Mouse (Mus musculus): Measurements from ENCODE around the gene Dkkl1.

Dkkl1 gene

GRCm38 (mm10) chr7:45195341-45196175 is 16.4 kb downstream of the Dkkl1 start:
- no peak for ATAC-seq (ENCODE audit: insufficient number of reproducible peaks, low FRiP score, low TSS enrichment)

GRCm38 (mm10) chr7:45193871-45194785 is 17.8 kb downstream of the Dkkl1 start:
- peak; percentile 34; the same call in 1 of the 2 replicates for ATAC-seq (ENCODE audit: insufficient number of reproducible peaks, low FRiP score, low TSS enrichment)

GRCm38 (mm10) chr7:45193406-45193805 is 18.5 kb downstream of the Dkkl1 start:
- no peak for ATAC-seq (ENCODE audit: insufficient number of reproducible peaks, low FRiP score, low TSS enrichment)

- ATAC-seq (ENCODE audit: insufficient number of reproducible peaks, low FRiP score, low TSS enrichment), result no peak
Measured at GRCm38 (mm10) chr7:45192585-45193310, 19.2 kb downstream of the Dkkl1 start.

GRCm38 (mm10) chr7:45191803-45192363 is 20.1 kb downstream of the Dkkl1 start:
- peak; percentile 37; the same call in 1 of the 2 replicates for ATAC-seq (ENCODE audit: insufficient number of reproducible peaks, low FRiP score, low TSS enrichment)

GRCm38 (mm10) chr7:45191161-45191560 is 20.8 kb downstream of the Dkkl1 start:
- no peak for ATAC-seq (ENCODE audit: insufficient number of reproducible peaks, low FRiP score, low TSS enrichment)

- no peak for ATAC-seq (ENCODE audit: insufficient number of reproducible peaks, low FRiP score, low TSS enrichment)
Measured at GRCm38 (mm10) chr7:45190186-45190585, 21.8 kb downstream of the Dkkl1 start.

- ATAC-seq (ENCODE audit: insufficient number of reproducible peaks, low FRiP score, low TSS enrichment), result no peak
Measured at GRCm38 (mm10) chr7:45189600-45189999, 22.3 kb downstream of the Dkkl1 start.

GRCm38 (mm10) chr7:45185921-45186320 is 26.0 kb downstream of the Dkkl1 start:
- no peak for ATAC-seq (ENCODE audit: insufficient number of reproducible peaks, low FRiP score, low TSS enrichment)

GRCm38 (mm10) chr7:45183672-45184071 is 28.3 kb downstream of the Dkkl1 start:
- ATAC-seq (ENCODE audit: insufficient number of reproducible peaks, low FRiP score, low TSS enrichment), result no peak

GRCm38 (mm10) chr7:45182606-45183005 is 29.3 kb downstream of the Dkkl1 start:
- 0 out of 2 replicates have a peak, but pooled peaks have one; percentile 2 for ATAC-seq (ENCODE audit: insufficient number of reproducible peaks, low FRiP score, low TSS enrichment)

- ATAC-seq (ENCODE audit: insufficient number of reproducible peaks, low FRiP score, low TSS enrichment), result peak; percentile 88
Measured at GRCm38 (mm10) chr7:45182199-45182601, 29.7 kb downstream of the Dkkl1 start.

- no peak for ATAC-seq (ENCODE audit: insufficient number of reproducible peaks, low FRiP score, low TSS enrichment)
Measured at GRCm38 (mm10) chr7:45181540-45181939, 30.4 kb downstream of the Dkkl1 start.

- no peak for ATAC-seq (ENCODE audit: insufficient number of reproducible peaks, low FRiP score, low TSS enrichment)
Measured at GRCm38 (mm10) chr7:45180896-45181477, 31.0 kb downstream of the Dkkl1 start, which contains the start of gene Pth2. Pth2 (plus strand) TSS chr7:45180995.

GRCm38 (mm10) chr7:45179469-45179868 is 32.5 kb downstream of the Dkkl1 start, which contains the start of gene Gfy:
Gfy (minus strand) TSS chr7:45179569.
- no peak for ATAC-seq (ENCODE audit: insufficient number of reproducible peaks, low FRiP score, low TSS enrichment)

- ATAC-seq (ENCODE audit: insufficient number of reproducible peaks, low FRiP score, low TSS enrichment), result no peak
Measured at GRCm38 (mm10) chr7:45178550-45178949, 33.4 kb downstream of the Dkkl1 start.

- no peak for ATAC-seq (ENCODE audit: insufficient number of reproducible peaks, low FRiP score, low TSS enrichment)
Measured at GRCm38 (mm10) chr7:45176356-45176755, 35.6 kb downstream of the Dkkl1 start.

- ATAC-seq (ENCODE audit: insufficient number of reproducible peaks, low FRiP score, low TSS enrichment), result no peak
Measured at GRCm38 (mm10) chr7:45175929-45176328, 36.0 kb downstream of the Dkkl1 start.

GRCm38 (mm10) chr7:45175398-45175797 is 36.5 kb downstream of the Dkkl1 start:
- ATAC-seq (ENCODE audit: insufficient number of reproducible peaks, low FRiP score, low TSS enrichment), result no peak
